In genomic region chr3:103887581-103887980, GRCm38 (mm10) we compare ENCODE assay signal across 8 mouse cellular contexts. TPM values are rescaled to one million over a fixed set of nuclear protein-coding genes. Genes with fewer than 3 reads are reported as not detected.
DNase-seq lines count a peak whose midpoint lies in the region; ATAC-seq lines count a peak whose summit lies in the region.

No protein-coding gene starts in this region.

- H3K9me3 ChIP-seq in hindbrain, embryonic 14.5 days (ENCODE audit: control insufficient read depth, low read length) = no peaks in the 10 kb centered on the region
- H3K9me3 ChIP-seq in hindbrain, embryonic 16.5 days (ENCODE audit: control insufficient read depth, low read length) = no peaks in the 10 kb centered on the region

- H3K4me3 ChIP-seq in hindbrain, embryonic 14.5 days (replicated peaks; ENCODE audit: low read length) = no peak overlapping the region
- H3K4me3 ChIP-seq in hindbrain, embryonic 16.5 days (ENCODE audit: low read length) = no peak overlapping the region

- no peak overlapping the region for H3K27ac ChIP-seq in hindbrain, embryonic 14.5 days
- no peak overlapping the region for H3K27ac ChIP-seq in hindbrain, embryonic 16.5 days (ENCODE audit: low read depth, low read length)

- peak; percentile 78 for DNase-seq in hindbrain, embryonic 14.5 days (ENCODE audit: low spot score)
- peak; percentile 5 to 7 for DNase-seq in urinary bladder, postnatal 36 days (ENCODE audit: low spot score in 2 of 2)
- DNase-seq in urinary bladder, adult 18-20 months (ENCODE audit: low spot score in 2 of 2) = no peak
- DNase-seq in cerebellum, adult 8-10 months = peak; percentile 67
- DNase-seq in kidney, postnatal 4 days = peak; percentile 28 to 36
- DNase-seq in natural killer cell, adult 2 months (ENCODE audit: low spot score in 2 of 2) = peak; percentile 49 to 60
- DNase-seq in ovary, postnatal 10 days (ENCODE audit: low spot score) = no peak

- no peaks in the 10 kb centered on the region for H3K27me3 ChIP-seq in hindbrain, embryonic 14.5 days (ENCODE audit: control insufficient read depth, insufficient read depth, low read length)
- no peaks in the 10 kb centered on the region for H3K27me3 ChIP-seq in hindbrain, embryonic 16.5 days (replicated peaks; ENCODE audit: control insufficient read depth, insufficient read depth, low read length)

- ATAC-seq in hindbrain, embryonic 14.5 days (ENCODE audit: low FRiP score) = no peak
- no peak for ATAC-seq in hindbrain, embryonic 16.5 days

- 44% methylated on average over 3 of the region's 3 CpGs for WGBS in hindbrain, embryonic 14.5 days
- WGBS in hindbrain, embryonic 16.5 days = 33% methylated on average over 3 of the region's 3 CpGs

- H3K36me3 ChIP-seq in hindbrain, embryonic 14.5 days (replicated peaks; ENCODE audit: control insufficient read depth, insufficient read depth) = no peaks in the 10 kb centered on the region
- no peaks in the 10 kb centered on the region for H3K36me3 ChIP-seq in hindbrain, embryonic 16.5 days (ENCODE audit: control insufficient read depth, insufficient read depth, low read length)

- H3K4me1 ChIP-seq in hindbrain, embryonic 14.5 days (replicated peaks; ENCODE audit: control insufficient read depth, insufficient read depth, low read length) = no peaks in the 10 kb centered on the region
- H3K4me1 ChIP-seq in hindbrain, embryonic 16.5 days (ENCODE audit: control insufficient read depth, insufficient read depth, low read depth, low read length) = no peaks in the 10 kb centered on the region

- H3K4me2 ChIP-seq in hindbrain, embryonic 14.5 days (replicated peaks) = no peak overlapping the region
- H3K4me2 ChIP-seq in hindbrain, embryonic 16.5 days (ENCODE audit: low read length) = no peak overlapping the region

- no peak overlapping the region for H3K9ac ChIP-seq in hindbrain, embryonic 14.5 days
- H3K9ac ChIP-seq in hindbrain, embryonic 16.5 days (ENCODE audit: low read depth, low read length) = no peak overlapping the region

RNA-seq across cellular contexts. Expression of gene Rsbn1, which starts 26.3 kb away (rescaled TPM):
- polyA plus RNA-seq in hindbrain, embryonic 14.5 days (2014; fragmentation: Nextera tagmentation; extraction: Ambion mirVana) = 24.6 and 25.0 TPM in 2 replicates
- polyA plus RNA-seq in hindbrain, embryonic 16.5 days (2015; fragmentation: Nextera tagmentation; extraction: Ambion mirVana) = 15.4 and 17.4 TPM in 2 replicates

RNA-seq across cellular contexts. Expression of gene Ptpn22, which starts 28.0 kb away (rescaled TPM):
- 0.17 and 0.84 TPM in 2 replicates for polyA plus RNA-seq in hindbrain, embryonic 14.5 days (2014; fragmentation: Nextera tagmentation; extraction: Ambion mirVana)
- 0.43 and 0.59 TPM in 2 replicates for polyA plus RNA-seq in hindbrain, embryonic 16.5 days (2015; fragmentation: Nextera tagmentation; extraction: Ambion mirVana)

RNA-seq across cellular contexts. Expression of gene Bcl2l15, which starts 55.2 kb away (rescaled TPM):
- polyA plus RNA-seq in hindbrain, embryonic 14.5 days (2014; fragmentation: Nextera tagmentation; extraction: Ambion mirVana) = 0.26 and 0.31 TPM in 2 replicates
- polyA plus RNA-seq in hindbrain, embryonic 16.5 days (2015; fragmentation: Nextera tagmentation; extraction: Ambion mirVana) = 0.33 and 0.40 TPM in 2 replicates

Comparison
In these comparisons a context has a peak if more than half of its experiments do, and no peak if none do; other contexts are left out.
1. DNase-seq: peak in hindbrain, embryonic 14.5 days (single experiment), urinary bladder, postnatal 36 days (2 of 2), cerebellum, adult 8-10 months (single experiment), kidney, postnatal 4 days (2 of 2) and natural killer cell, adult 2 months (2 of 2); none in urinary bladder, adult 18-20 months (0 of 2) and ovary, postnatal 10 days (single experiment).